Mouse (Mus musculus) limb, embryonic 14.5 days (tissue): ENCODE measurements around the gene Hnrnpul2. TPM values are rescaled to one million over a fixed set of nuclear protein-coding genes. Genes with fewer than 3 reads are reported as not detected.

Source experiments
- ATAC-seq: fragments of 200-750 bp; cut with Nextera tagmentation; 2 replicates; pipeline ENCODE4 v1.8.0; 2017; ENCODE audit warnings: low read depth, moderate number of reproducible peaks, moderate TSS enrichment; ENCODE audit not compliant: low FRiP score
- DNase-seq: peaks from one replicate; pipeline ENCODE4 v3.0.0-alpha.2; 2015; ENCODE audit warnings: low spot score
- H3K27ac ChIP-seq: fragments of 300-500 bp; sonication (generic); replicated peaks from 2 replicates; pipeline ENCODE4 v1.5.1; 2014; ENCODE audit warnings: low read depth, mild to moderate bottlenecking, low read length, moderate library complexity, mixed read lengths
- H3K27me3 ChIP-seq: fragments of 300-500 bp; sonication (generic); 2 replicates; pipeline ENCODE4 v1.6.1; 2014; ENCODE audit warnings: low read length, mixed read lengths; ENCODE audit not compliant: control insufficient read depth, insufficient read depth
- H3K36me3 ChIP-seq: fragments of 300-500 bp; sonication (generic); 2 replicates; pipeline ENCODE4 v1.6.1; 2014; ENCODE audit warnings: mild to moderate bottlenecking, low read length, moderate library complexity, mixed read lengths; ENCODE audit not compliant: control insufficient read depth, insufficient read depth
- H3K4me1 ChIP-seq: fragments of 300-500 bp; sonication (generic); 2 replicates; pipeline ENCODE4 v1.6.1; 2014; ENCODE audit warnings: antibody characterized with exemption, low read length, mixed read lengths; ENCODE audit not compliant: control insufficient read depth, insufficient read depth
- H3K4me2 ChIP-seq: fragments of 300-500 bp; sonication (generic); replicated peaks from 2 replicates; pipeline ENCODE4 v1.6.1; 2014; ENCODE audit warnings: low read depth, mild to moderate bottlenecking, low read length, moderate library complexity; ENCODE audit not compliant: severe bottlenecking
- H3K4me3 ChIP-seq: fragments of 300-500 bp; sonication (generic); replicated peaks from 2 replicates; pipeline ENCODE4 v1.5.1; 2014; ENCODE audit warnings: low read length
- H3K9ac ChIP-seq: fragments of 300-500 bp; sonication (generic); 2 replicates; pipeline ENCODE4 v1.6.1; 2014; ENCODE audit warnings: mild to moderate bottlenecking, low read depth, low read length, moderate library complexity; ENCODE audit not compliant: severe bottlenecking
- H3K9me3 ChIP-seq: fragments of 300-500 bp; sonication (generic); 2 replicates; pipeline ENCODE4 v1.6.1; 2016; ENCODE audit warnings: low read length; ENCODE audit not compliant: control insufficient read depth
- POLR2A ChIP-seq: fragments of 200-500 bp; IDR thresholded peaks from 2 replicates; pipeline ENCODE4 v1.8.0; 2012; ENCODE audit warnings: inconsistent platforms, mild to moderate bottlenecking, moderate library complexity, borderline replicate concordance; ENCODE audit not compliant: insufficient read depth, insufficient read length; ENCODE audit errors: extremely low read depth
- WGBS: fragments of 180-500 bp; shearing (Covaris S2); extraction: QIAGEN DNeasy Blood & Tissue Kit; methylation state at CpG from one replicate; pipeline ENCODE4 v1.1.7; 2014; 5-methylcytosine and 5-hydroxymethylcytosine counted together
- polyA plus RNA-seq, 2 experiments: library from polyadenylated mRNA; depleted of rRNA in 1 of 2; stranded (reverse) in 1 of 2; unstranded in 1 of 2; fragments of >200 nt; fragmentation: Nextera tagmentation in 1 of 2; extraction: Ambion mirVana in 1 of 2; gene quantifications; 2 replicates each; pipeline versions ENCODE4 v1.2.1 to v1.2.3; 2012 to 2014

Gene Hnrnpul2
- polyA plus RNA-seq, 2 experiments, result 9.6 to 88.6 TPM

- H3K27ac ChIP-seq, result no peak overlapping the region
- ATAC-seq (no peak), DNase-seq (peak; percentile 85)
- peaks cover 34% of the 10 kb centered on the region for H3K36me3 ChIP-seq
- no peaks in the 10 kb centered on the region for H3K27me3 ChIP-seq
- H3K9ac ChIP-seq, result no peak overlapping the region
- H3K4me3 ChIP-seq, result no peak overlapping the region
- no peaks in the 10 kb centered on the region for H3K9me3 ChIP-seq
- WGBS, result 56% methylated on average over 5 of the region's 5 CpGs
- H3K4me1 ChIP-seq, result peaks cover 9% of the 10 kb centered on the region
- H3K4me2 ChIP-seq, result no peak overlapping the region
- no peak for TF ChIP-seq POLR2A
Measured at GRCm38 (mm10) chr19:8844371-8845129, 24.7 kb downstream of the Hnrnpul2 start.

GRCm38 (mm10) chr19:8848356-8848755 lies 28.5 kb downstream of the Hnrnpul2 start:
- no peak overlapping the region for H3K4me3 ChIP-seq
- TF ChIP-seq POLR2A, result no peak
- 64% methylated on average over 5 of the region's 5 CpGs for WGBS
- no peak overlapping the region for H3K4me2 ChIP-seq
- no peaks in the 10 kb centered on the region for H3K27me3 ChIP-seq
- DNase-seq (no peak), ATAC-seq (no peak)
- no peaks in the 10 kb centered on the region for H3K9me3 ChIP-seq
- H3K27ac ChIP-seq, result no peak overlapping the region
- peaks cover 8% of the 10 kb centered on the region for H3K4me1 ChIP-seq
- H3K9ac ChIP-seq, result no peak overlapping the region
- H3K36me3 ChIP-seq, result peaks cover 25% of the 10 kb centered on the region

GRCm38 (mm10) chr19:8850402-8850901 lies 30.6 kb downstream of the Hnrnpul2 start, which contains the start of gene Lrrn4cl:
Lrrn4cl (plus strand) TSS chr19:8850768.
- DNase-seq, result peak; percentile 52

GRCm38 (mm10) chr19:8851639-8852038 lies 31.8 kb downstream of the Hnrnpul2 start:
- no peaks in the 10 kb centered on the region for H3K9me3 ChIP-seq
- WGBS, result 52% methylated on average over 7 of the region's 7 CpGs
- no peak for DNase-seq
- TF ChIP-seq POLR2A, result no peak
- no peaks in the 10 kb centered on the region for H3K27me3 ChIP-seq
- no peak overlapping the region for H3K4me3 ChIP-seq
- H3K4me2 ChIP-seq, result no peak overlapping the region
- H3K36me3 ChIP-seq, result peaks cover 14% of the 10 kb centered on the region
- H3K27ac ChIP-seq, result no peak overlapping the region
- H3K4me1 ChIP-seq, result peaks cover 8% of the 10 kb centered on the region
- ATAC-seq, result no peak
- H3K9ac ChIP-seq, result no peak overlapping the region

More at GRCm38 (mm10) chr19:8850402-8850901, 30.6 kb downstream of the Hnrnpul2 start, which contains the start of gene Lrrn4cl:
- H3K27me3 ChIP-seq, result no peaks in the 10 kb centered on the region
- no peak for TF ChIP-seq POLR2A
- peak within 1 kb of the TSS; percentile 39 for H3K27ac ChIP-seq
- 0 out of 2 replicates have a peak within 1 kb of the TSS, but pooled peaks have one; percentile 7 for H3K4me2 ChIP-seq
- 13% methylated on average over 7 of the region's 7 CpGs for WGBS
- peak; percentile 70; the same call in 1 of the 2 replicates for ATAC-seq
- no peak within 1 kb of the TSS for H3K4me3 ChIP-seq
- H3K36me3 ChIP-seq, result peaks cover 21% of the 10 kb centered on the region
- no peaks in the 10 kb centered on the region for H3K9me3 ChIP-seq
- 0 out of 2 replicates have a peak within 1 kb of the TSS, but pooled peaks have one; percentile 21 for H3K9ac ChIP-seq
- H3K4me1 ChIP-seq, result peaks cover 8% of the 10 kb centered on the region

GRCm38 (mm10) chr19:8852236-8852928 lies 32.6 kb downstream of the Hnrnpul2 start:
- peaks cover 8% of the 10 kb centered on the region for H3K4me1 ChIP-seq
- H3K36me3 ChIP-seq, result peaks cover 6% of the 10 kb centered on the region; the same call in 1 of the 2 replicates
- no peak overlapping the region for H3K4me2 ChIP-seq
- ATAC-seq (no peak), DNase-seq (no peak)
- no peak overlapping the region for H3K4me3 ChIP-seq
- no peak overlapping the region for H3K9ac ChIP-seq
- WGBS, result 46% methylated on average over 10 of the region's 10 CpGs
- no peaks in the 10 kb centered on the region for H3K9me3 ChIP-seq
- no peak overlapping the region for H3K27ac ChIP-seq
- TF ChIP-seq POLR2A, result no peak
- no peaks in the 10 kb centered on the region for H3K27me3 ChIP-seq
